Comparison of ENCODE assay signal across 12 mouse cellular contexts in the genomic region with DNA sequence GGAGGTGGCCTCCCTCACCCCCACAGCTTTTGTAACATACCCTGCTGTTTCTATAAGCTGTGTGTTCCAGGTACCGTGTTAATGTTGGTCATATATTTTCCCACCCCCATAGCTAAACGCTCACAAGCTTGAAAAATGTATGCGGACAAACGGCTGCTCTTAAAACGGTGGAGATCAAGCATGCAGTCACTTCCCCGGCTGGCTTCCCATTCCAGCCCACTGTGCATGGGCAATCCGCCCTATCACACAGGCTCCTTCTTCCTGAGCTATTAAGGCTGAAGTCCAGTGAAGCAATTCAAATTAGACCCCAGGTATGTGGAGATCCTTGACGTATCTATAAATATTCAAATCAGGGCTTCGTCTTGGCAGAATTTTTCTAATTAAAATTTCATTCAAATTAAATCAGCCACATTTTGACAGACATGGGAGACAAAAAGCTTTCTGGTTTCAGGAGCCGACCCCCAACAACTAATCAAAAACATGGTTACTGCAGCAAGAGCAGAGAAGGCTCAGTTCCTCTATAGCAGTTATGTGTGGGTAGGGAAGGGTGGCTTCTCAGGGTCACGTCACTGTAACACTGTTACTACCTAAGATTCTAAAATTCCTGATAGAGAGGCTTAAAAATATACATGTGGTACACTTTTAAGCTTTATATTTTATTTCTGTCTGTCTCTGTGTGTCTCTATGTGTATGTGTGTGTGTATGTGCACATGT.
A peak's percentile ranks its signal among the peaks of the same experiment; 100 is the strongest.
DNase-seq lines count a peak whose midpoint lies in the region; ATAC-seq lines count a peak whose summit lies in the region.
"Had no signal": no experiment of that assay in that cellular context is flagged by ENCODE, and none has a peak within 500 bp of the region (broad histone marks: within the 10 kb centered on the region; RNA-seq: fewer than 3 reads in every experiment).

No protein-coding gene starts in this region.

- 44% methylated on average over 11 of the region's 11 CpGs for WGBS in embryonic facial prominence, embryonic 12.5 days
- WGBS in embryonic facial prominence, embryonic 10.5 days = 67% methylated on average over 11 of the region's 11 CpGs
- WGBS in limb, embryonic 12.5 days = 40% methylated on average over 11 of the region's 11 CpGs
- 70% methylated on average over 11 of the region's 11 CpGs for WGBS in limb, embryonic 10.5 days
- WGBS in hindbrain, embryonic 11.5 days = 57% methylated on average over 11 of the region's 11 CpGs
- 56% methylated on average over 11 of the region's 11 CpGs for WGBS in stomach, embryonic 15.5 days

- H3K4me1 ChIP-seq in embryonic facial prominence, embryonic 12.5 days = peaks cover 22% of the 10 kb centered on the region
- H3K4me1 ChIP-seq in embryonic facial prominence, embryonic 10.5 days = peaks cover 24% of the 10 kb centered on the region
- H3K4me1 ChIP-seq in limb, embryonic 12.5 days (replicated peaks) = peaks cover 29% of the 10 kb centered on the region
- H3K4me1 ChIP-seq in limb, embryonic 10.5 days = peaks cover 25% of the 10 kb centered on the region
- no peaks in the 10 kb centered on the region; the same call in 1 of the 2 replicates for H3K4me1 ChIP-seq in hindbrain, embryonic 11.5 days (replicated peaks; ENCODE audit: control insufficient read depth, insufficient read depth, low read length)
- H3K4me1 ChIP-seq in stomach, embryonic 15.5 days = peaks cover 11% of the 10 kb centered on the region; the same call in 1 of the 2 replicates

- H3K27ac ChIP-seq in embryonic facial prominence, embryonic 12.5 days = 0 out of 2 replicates have a peak overlapping the region, but pooled peaks have one; percentile 17
- no peak overlapping the region for H3K27ac ChIP-seq in embryonic facial prominence, embryonic 10.5 days (replicated peaks)
- no peak overlapping the region for H3K27ac ChIP-seq in limb, embryonic 12.5 days
- H3K27ac ChIP-seq in limb, embryonic 10.5 days = no peak overlapping the region; the same call in 1 of the 2 replicates
- peak overlapping the region; percentile 39 for H3K27ac ChIP-seq in hindbrain, embryonic 11.5 days (ENCODE audit: low read depth, low read length)
- 0 out of 2 replicates have a peak overlapping the region, but pooled peaks have one; percentile 16 for H3K27ac ChIP-seq in stomach, embryonic 15.5 days
- H3K27ac ChIP-seq: gastrocnemius, adult 2 months had no signal

- no peaks in the 10 kb centered on the region for H3K9me3 ChIP-seq in embryonic facial prominence, embryonic 12.5 days
- H3K9me3 ChIP-seq in embryonic facial prominence, embryonic 10.5 days = no peaks in the 10 kb centered on the region
- no peaks in the 10 kb centered on the region for H3K9me3 ChIP-seq in limb, embryonic 12.5 days
- H3K9me3 ChIP-seq in limb, embryonic 10.5 days (replicated peaks) = no peaks in the 10 kb centered on the region
- no peaks in the 10 kb centered on the region for H3K9me3 ChIP-seq in hindbrain, embryonic 11.5 days (ENCODE audit: control insufficient read depth, low read length)
- no peaks in the 10 kb centered on the region for H3K9me3 ChIP-seq in stomach, embryonic 15.5 days

- no peak overlapping the region for H3K4me2 ChIP-seq in embryonic facial prominence, embryonic 12.5 days (replicated peaks)
- H3K4me2 ChIP-seq in limb, embryonic 12.5 days = 0 out of 2 replicates have a peak overlapping the region, but pooled peaks have one; percentile 13
- H3K4me2 ChIP-seq in hindbrain, embryonic 11.5 days (replicated peaks; ENCODE audit: low read depth, low read length) = no peak overlapping the region
- no peak overlapping the region for H3K4me2 ChIP-seq in stomach, embryonic 15.5 days

- no peak overlapping the region for H3K4me3 ChIP-seq in embryonic facial prominence, embryonic 12.5 days
- H3K4me3 ChIP-seq in embryonic facial prominence, embryonic 10.5 days = no peak overlapping the region
- H3K4me3 ChIP-seq in limb, embryonic 12.5 days (replicated peaks) = no peak overlapping the region
- no peak overlapping the region for H3K4me3 ChIP-seq in limb, embryonic 10.5 days
- H3K4me3 ChIP-seq in hindbrain, embryonic 11.5 days (ENCODE audit: low read depth, low read length) = no peak overlapping the region
- no peak overlapping the region for H3K4me3 ChIP-seq in stomach, embryonic 15.5 days (replicated peaks)
- H3K4me3 ChIP-seq: gastrocnemius, adult 2 months had no signal

- no peak for DNase-seq in embryonic facial prominence, embryonic 10.5 days (ENCODE audit: low spot score)
- no peak for DNase-seq in limb, embryonic 10.5 days (ENCODE audit: low spot score)
- no peak for DNase-seq in hindbrain, embryonic 11.5 days (ENCODE audit: low spot score)
- DNase-seq in left cerebral cortex, adult 11 months (ENCODE audit: low spot score) = no peak
- no peak for DNase-seq in embryo, embryonic 10 days (ENCODE audit: low spot score)
- DNase-seq: gastrocnemius, adult 2 months; layer of hippocampus, postnatal 36 days; lung, adult 18-20 months had no signal

- H3K27me3 ChIP-seq in embryonic facial prominence, embryonic 12.5 days = no peaks in the 10 kb centered on the region
- no peaks in the 10 kb centered on the region for H3K27me3 ChIP-seq in embryonic facial prominence, embryonic 10.5 days (replicated peaks; ENCODE audit: low read depth, poor library complexity, severe bottlenecking)
- H3K27me3 ChIP-seq in limb, embryonic 12.5 days = peaks cover 8% of the 10 kb centered on the region; the same call in 1 of the 2 replicates
- peaks cover 12% of the 10 kb centered on the region; the same call in 1 of the 2 replicates for H3K27me3 ChIP-seq in limb, embryonic 10.5 days (ENCODE audit: low read depth, poor library complexity, severe bottlenecking)
- no peaks in the 10 kb centered on the region for H3K27me3 ChIP-seq in hindbrain, embryonic 11.5 days (ENCODE audit: control insufficient read depth, insufficient read depth, low read length)
- H3K27me3 ChIP-seq in stomach, embryonic 15.5 days (replicated peaks) = no peaks in the 10 kb centered on the region
- H3K27me3 ChIP-seq: Patski had no signal

- no peaks in the 10 kb centered on the region for H3K36me3 ChIP-seq in embryonic facial prominence, embryonic 12.5 days
- H3K36me3 ChIP-seq in embryonic facial prominence, embryonic 10.5 days (replicated peaks) = no peaks in the 10 kb centered on the region
- no peaks in the 10 kb centered on the region for H3K36me3 ChIP-seq in limb, embryonic 12.5 days
- H3K36me3 ChIP-seq in limb, embryonic 10.5 days = no peaks in the 10 kb centered on the region
- no peaks in the 10 kb centered on the region for H3K36me3 ChIP-seq in hindbrain, embryonic 11.5 days (ENCODE audit: control insufficient read depth, insufficient read depth, low read length)
- H3K36me3 ChIP-seq in stomach, embryonic 15.5 days = no peaks in the 10 kb centered on the region

- ATAC-seq in embryonic facial prominence, embryonic 12.5 days (ENCODE audit: insufficient number of reproducible peaks, insufficient read depth, low FRiP score, low TSS enrichment) = no peak
- ATAC-seq in limb, embryonic 12.5 days (ENCODE audit: insufficient number of reproducible peaks, insufficient read depth, low FRiP score, low TSS enrichment, low read depth) = peak; percentile 37; the same call in 1 of the 2 replicates
- no peak for ATAC-seq in hindbrain, embryonic 11.5 days (ENCODE audit: low FRiP score)
- no peak for ATAC-seq in stomach, embryonic 15.5 days (ENCODE audit: insufficient read depth, low FRiP score, low read depth)
- ATAC-seq: Patski had no signal

- no peak overlapping the region for H3K9ac ChIP-seq in embryonic facial prominence, embryonic 12.5 days
- H3K9ac ChIP-seq in limb, embryonic 12.5 days (replicated peaks) = no peak overlapping the region
- 0 out of 2 replicates have a peak overlapping the region, but pooled peaks have one; percentile 7 for H3K9ac ChIP-seq in hindbrain, embryonic 11.5 days (ENCODE audit: low read depth, low read length)
- no peak overlapping the region for H3K9ac ChIP-seq in stomach, embryonic 15.5 days

Comparison
In these comparisons a context has a peak if more than half of its experiments do, and no peak if none do; other contexts are left out.
1. H3K27ac ChIP-seq: peak in embryonic facial prominence, embryonic 12.5 days (single experiment), hindbrain, embryonic 11.5 days (single experiment) and stomach, embryonic 15.5 days (single experiment); none in embryonic facial prominence, embryonic 10.5 days (single experiment), limb, embryonic 12.5 days (single experiment) and limb, embryonic 10.5 days (single experiment).